Mouse (Mus musculus) olfactory bulb, adult 2 months (tissue): ENCODE measurements around the gene Epop.

Source experiments
- CTCF ChIP-seq: fragments of 200-500 bp; IDR thresholded peaks from 2 replicates; pipeline ENCODE4 v1.5.1; 2012; ENCODE audit warnings: low read depth, mild to moderate bottlenecking, low read length, moderate library complexity; ENCODE audit not compliant: insufficient read depth
- POLR2A ChIP-seq: fragments of 200-500 bp; IDR thresholded peaks from 2 replicates; pipeline ENCODE4 v1.6.1; 2012; ENCODE audit warnings: mild to moderate bottlenecking, low read depth, low read length, moderate library complexity; ENCODE audit not compliant: insufficient read depth

GRCm38 (mm10) chr11:97611076-97611475, 18.4 kb downstream of the Epop start:
- TF ChIP-seq POLR2A (no peak), CTCF (no peak)
